Mouse (Mus musculus) T-helper 2 cell (primary cell): ENCODE data around the gene Sel1l2.
"Not testable (repeated sequence)": the region's sequence is repeated elsewhere in the genome, so short reads cannot be mapped to it uniquely, and the experiment has no call there.

Experiments used
- in situ Hi-C: fragments of 300-600 bp; cut with MboI, MseI; formaldehyde crosslinking; loops from one replicate; pipeline ENCODE4 v1.15.1; 2025; ENCODE audit warnings: high pct_unique_total_duplicates

The Sel1l2 gene

DNA sequence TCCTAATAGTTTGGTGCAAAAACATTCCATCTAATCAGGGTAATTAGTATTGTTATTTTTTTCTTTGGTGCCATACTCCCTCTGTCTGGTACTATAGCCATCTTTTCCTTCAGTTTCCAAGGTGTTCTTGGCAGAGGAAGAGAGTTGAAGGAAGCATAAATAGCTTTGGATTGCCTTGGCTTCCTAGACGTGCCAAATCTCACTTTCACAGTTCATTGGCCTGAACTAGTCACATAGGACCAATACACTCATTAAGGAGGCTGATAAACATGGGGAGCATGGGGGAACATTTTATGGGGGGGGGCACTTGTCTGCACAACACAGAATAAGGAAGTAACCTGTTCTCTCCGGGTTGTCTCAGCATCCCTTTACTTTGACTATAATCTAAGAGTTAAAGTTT is 174.1 kb downstream of the Sel1l2 start:
- in situ Hi-C loops, result no loop called here

- in situ Hi-C loops, result no loop called here
These were observed 174.9 kb downstream of the Sel1l2 start for GRCm38 (mm10) chr2:140214519-140215027.

GRCm38 (mm10) chr2:140203756-140204155 is 185.8 kb downstream of the Sel1l2 start:
- in situ Hi-C loops, result loop anchor here (10.0 kb wide), 1 partner anchor 161 kb away; no protein-coding TSS in a partner anchor

GRCm38 (mm10) chr2:140202573-140202972 is 186.9 kb downstream of the Sel1l2 start:
- in situ Hi-C loops, result loop anchor here (10.0 kb wide), 1 partner anchor 162 kb away; no protein-coding TSS in a partner anchor

DNA sequence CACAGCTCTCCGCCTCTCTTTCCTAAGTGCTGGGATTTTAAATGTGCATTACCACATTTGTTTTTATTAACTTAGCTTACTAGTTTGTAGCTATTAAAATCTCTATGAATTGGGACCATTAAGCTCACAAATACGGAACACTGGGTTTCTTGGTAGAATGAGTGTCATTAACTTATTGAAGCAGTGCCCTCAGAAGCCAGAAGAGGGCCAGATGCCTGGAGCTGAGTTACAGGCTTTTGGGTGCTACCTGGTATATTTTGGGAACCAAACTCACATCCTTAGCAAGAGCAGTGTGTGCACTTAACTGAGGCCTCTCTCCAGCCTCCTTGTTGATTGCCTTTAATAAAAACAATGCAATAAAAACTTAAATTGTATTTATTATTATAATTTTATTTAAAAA is 188.8 kb downstream of the Sel1l2 start:
- in situ Hi-C loops, result loop anchor here (10.0 kb wide), 1 partner anchor 164 kb away; no protein-coding TSS in a partner anchor

DNA sequence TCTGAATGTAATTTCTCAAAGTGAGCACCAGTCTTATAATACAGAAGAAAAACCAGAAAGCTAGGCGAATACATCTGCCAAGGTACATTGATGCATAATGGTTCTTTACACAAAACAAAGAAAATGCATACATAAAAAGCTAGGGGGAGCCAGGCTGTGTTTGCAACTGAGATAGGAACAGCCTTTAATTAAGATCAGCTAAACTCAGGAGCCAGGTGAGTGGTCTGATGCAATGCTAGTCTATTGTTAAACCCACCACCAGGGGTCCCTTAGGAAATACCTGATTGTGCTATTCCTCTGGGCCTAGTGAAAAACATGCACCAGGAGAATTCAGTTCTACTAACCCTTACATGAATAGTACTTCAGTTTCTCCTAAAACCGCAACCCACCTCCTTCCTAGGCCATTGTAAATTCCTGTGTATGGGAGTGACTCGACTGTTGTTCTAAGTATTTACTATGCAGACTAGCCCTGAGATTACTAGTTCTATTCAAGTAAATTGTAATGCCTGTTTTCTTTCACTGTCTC is 203.8 kb downstream of the Sel1l2 start:
- in situ Hi-C loops, result not testable (repeated sequence)
